Mouse (Mus musculus): Measurements from ENCODE around the gene Selenon. TPM values are rescaled to one million over a fixed set of nuclear protein-coding genes. Genes with fewer than 3 reads are reported as not detected.

Selenon gene
- polyA plus RNA-seq, 1 experiment: 3.6 TPM

DNA sequence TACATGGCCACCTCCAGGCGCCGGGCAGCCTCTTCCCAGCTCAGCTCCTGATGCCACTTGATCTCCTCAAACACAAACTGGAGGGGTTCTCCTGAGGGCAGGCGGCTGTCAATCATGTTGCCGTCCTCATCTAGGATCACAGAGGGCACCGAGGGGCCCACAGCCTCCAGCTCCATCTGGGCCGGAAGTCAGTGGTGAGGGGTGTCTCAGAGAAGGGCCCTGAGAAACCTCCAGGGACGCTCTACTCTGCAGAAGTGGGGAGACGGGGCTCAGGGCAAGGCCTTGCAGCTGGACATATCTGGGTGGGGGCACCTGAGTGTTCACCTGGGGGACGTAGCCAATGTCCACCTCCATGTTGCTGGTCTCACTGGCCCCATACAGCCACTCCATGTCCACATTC lies 9.2 kb downstream of the Selenon start:
- Histone ChIP-seq H3K4me3 (ENCODE audit: insufficient read depth, low read depth, low read length) (no peak overlapping the region), H3K4me1 (ENCODE audit: control insufficient read depth, insufficient read depth, insufficient read length, low read length) (peaks cover 4% of the 10 kb centered on the region), H3K27ac (replicated peaks; ENCODE audit: low read depth, low read length) (no peak overlapping the region)

DNA sequence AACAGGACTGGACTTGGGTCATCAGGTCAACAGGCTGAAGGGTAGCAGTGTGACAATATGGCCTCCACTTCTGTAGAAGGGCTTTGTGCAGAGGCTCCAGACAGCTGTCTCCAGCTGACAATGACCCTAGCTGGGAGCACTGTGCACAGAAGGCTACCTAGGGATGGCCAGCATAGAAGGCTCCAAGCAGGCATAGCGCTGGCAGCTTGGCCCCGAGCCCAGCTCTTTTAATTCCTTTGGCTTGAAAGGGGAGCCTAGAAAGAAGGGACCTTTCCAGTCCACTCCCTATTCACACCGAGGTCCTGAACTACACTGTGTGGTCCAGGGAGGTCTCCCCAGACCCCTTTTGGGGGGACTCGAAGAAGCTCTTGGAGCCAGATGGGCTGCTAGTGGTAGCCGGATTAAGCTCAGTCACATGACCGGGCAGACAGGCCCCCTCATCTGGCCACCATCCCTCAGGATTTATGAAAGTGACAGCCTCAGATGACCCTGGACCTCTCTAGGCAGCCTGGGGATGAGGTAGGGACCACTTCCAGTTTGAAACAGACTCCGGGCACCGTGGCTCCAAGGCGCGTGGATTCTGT lies 12.9 kb downstream of the Selenon start:
- H3K27ac ChIP-seq (replicated peaks; ENCODE audit: low read depth, low read length): no peak overlapping the region
- H3K4me3 ChIP-seq (ENCODE audit: insufficient read depth, low read depth, low read length): no peak overlapping the region
- peaks cover 3% of the 10 kb centered on the region; the same call in 1 of the 2 replicates for H3K4me1 ChIP-seq (ENCODE audit: control insufficient read depth, insufficient read depth, insufficient read length, low read length)

DNA sequence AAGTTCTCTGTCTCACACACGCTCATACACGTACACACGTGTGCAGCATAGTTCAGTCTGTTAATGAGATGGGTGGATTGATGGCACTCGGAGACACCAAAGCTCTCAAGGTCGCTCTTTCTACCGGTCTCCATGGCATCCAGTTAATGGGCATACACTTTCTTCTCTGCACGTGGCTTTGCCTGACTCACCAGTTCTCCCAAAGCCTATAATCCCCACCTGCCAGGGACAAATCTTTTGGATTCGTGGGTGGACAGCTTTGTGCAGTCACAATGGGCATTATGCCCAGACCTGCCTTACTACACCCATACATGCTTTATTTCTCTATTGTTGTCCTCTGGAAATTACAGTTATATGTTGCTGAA lies 16.2 kb downstream of the Selenon start:
- peaks cover 9% of the 10 kb centered on the region for H3K4me1 ChIP-seq (ENCODE audit: control insufficient read depth, insufficient read depth, insufficient read length, low read length)
- peak overlapping the region; percentile 25; the same call in 1 of the 2 replicates for H3K27ac ChIP-seq (replicated peaks; ENCODE audit: low read depth, low read length)
- peak overlapping the region; percentile 60 for H3K4me3 ChIP-seq (ENCODE audit: insufficient read depth, low read depth, low read length)

DNA sequence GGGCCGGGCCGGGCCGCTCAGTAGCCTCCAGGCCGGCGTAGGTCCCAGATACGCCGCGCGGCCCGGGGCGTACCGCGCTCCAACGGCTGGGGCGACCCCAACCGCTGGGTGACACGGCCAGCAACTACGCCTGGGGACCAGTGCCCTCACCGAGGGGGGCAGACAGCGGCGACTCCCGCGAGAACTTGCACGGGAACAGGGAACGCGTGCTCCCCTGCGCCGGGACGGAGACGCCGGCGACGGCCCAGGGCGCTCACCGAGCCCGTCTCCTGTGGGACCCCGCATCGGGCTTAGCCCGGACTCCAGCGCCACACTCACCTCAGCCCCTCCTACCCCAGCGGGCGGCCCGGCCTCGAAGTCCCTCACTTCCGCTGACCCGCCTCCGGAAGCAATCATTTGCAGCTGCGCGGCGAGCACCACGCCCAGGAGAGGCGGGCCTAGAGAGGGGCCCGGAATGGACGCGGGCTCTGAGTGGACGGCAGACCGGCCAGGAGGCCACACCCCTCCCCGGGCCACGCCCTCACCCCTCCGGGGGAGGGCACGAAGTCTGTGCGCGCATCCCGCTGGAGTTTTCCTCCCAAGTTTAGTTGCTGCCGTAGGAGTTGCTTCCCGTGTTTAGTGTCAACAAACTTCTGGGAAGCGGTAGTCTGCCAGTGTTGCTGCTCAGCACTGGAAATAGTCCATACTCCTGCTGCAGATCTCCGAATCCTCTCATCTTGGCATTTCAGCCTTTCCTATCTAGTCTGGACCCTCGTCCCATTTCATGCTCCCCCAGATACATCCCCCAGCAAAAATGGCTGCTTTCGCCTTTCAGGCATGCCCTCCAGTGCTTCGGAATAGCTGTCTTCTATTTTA lies 16.8 kb downstream of the Selenon start, which contains the start of gene Mtfr1l:
Mtfr1l (minus strand) TSS at position 456 of the 855 bp plus-strand sequence.
- H3K27ac ChIP-seq (replicated peaks; ENCODE audit: low read depth, low read length): peak within 1 kb of the TSS; percentile 43

DNA sequence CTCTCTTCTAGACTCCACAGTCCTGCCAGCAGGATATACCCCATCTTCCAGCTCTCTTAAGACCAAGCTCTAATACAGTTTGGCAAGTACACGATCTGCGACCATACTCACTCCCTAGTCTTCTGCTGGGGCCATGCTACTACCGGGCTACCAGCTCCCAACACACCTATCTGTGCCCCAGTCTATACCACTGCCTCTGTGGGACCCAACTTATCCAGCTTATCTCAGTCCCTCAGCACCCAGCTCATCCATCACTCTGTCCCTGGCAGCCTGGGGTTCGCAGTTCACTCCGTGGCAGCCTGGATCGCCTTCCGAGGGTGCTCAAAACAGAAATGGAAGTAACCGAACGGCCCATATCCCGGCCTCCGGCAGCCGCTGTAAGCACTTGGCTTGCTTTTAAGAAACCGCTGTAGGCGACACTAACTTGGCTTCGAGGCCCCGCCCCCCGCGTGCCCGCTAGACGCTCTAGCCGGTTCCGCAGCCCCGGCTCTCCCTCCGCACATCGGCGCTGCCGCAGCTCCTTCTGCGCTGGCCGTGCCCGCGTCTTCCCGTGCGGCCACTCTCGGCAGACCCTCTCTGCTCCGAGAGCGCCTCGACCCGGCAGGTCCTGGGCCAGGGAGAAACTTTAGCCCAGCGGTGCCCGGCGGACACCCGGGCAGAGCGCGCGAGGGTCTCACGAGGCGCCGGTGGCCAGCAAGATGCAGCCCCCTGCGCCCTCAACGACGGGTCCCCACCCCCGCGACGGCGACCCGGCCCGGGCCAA lies 17.7 kb downstream of the Selenon start:
- peaks cover 9% of the 10 kb centered on the region for H3K4me1 ChIP-seq (ENCODE audit: control insufficient read depth, insufficient read depth, insufficient read length, low read length)
- H3K4me3 ChIP-seq (ENCODE audit: insufficient read depth, low read depth, low read length): peak overlapping the region; percentile 87
- H3K27ac ChIP-seq (replicated peaks; ENCODE audit: low read depth, low read length): peak overlapping the region; percentile 43

More for the DNA sequence above, 16.8 kb downstream of the Selenon start, which contains the start of gene Mtfr1l:
- Histone ChIP-seq H3K4me1 (ENCODE audit: control insufficient read depth, insufficient read depth, insufficient read length, low read length) (peaks cover 9% of the 10 kb centered on the region), H3K4me3 (ENCODE audit: insufficient read depth, low read depth, low read length) (peak within 1 kb of the TSS; percentile 87)

DNA sequence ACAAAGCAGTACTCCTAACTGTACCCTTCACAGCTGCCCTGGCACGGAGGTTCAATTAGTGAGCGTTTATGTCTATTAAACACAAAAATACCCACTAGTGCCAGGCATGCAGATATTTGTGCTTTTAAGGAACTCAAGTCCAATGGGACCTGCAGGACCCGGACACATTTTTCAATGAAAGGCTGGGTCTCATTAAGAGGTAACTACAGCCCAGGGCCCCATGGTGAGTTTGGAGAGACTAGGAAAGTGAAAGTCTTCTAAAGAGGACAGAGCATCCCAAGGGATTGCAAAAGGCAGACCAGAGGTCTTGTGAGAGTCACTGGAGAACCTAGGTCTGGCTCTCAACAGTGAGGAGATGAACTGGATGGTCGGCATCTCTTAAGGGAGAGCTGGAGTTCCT lies 18.5 kb downstream of the Selenon start:
- Histone ChIP-seq H3K27ac (replicated peaks; ENCODE audit: low read depth, low read length) (no peak overlapping the region), H3K4me1 (ENCODE audit: control insufficient read depth, insufficient read depth, insufficient read length, low read length) (peaks cover 9% of the 10 kb centered on the region), H3K4me3 (ENCODE audit: insufficient read depth, low read depth, low read length) (peak overlapping the region; percentile 87; the same call in 1 of the 2 replicates)

DNA sequence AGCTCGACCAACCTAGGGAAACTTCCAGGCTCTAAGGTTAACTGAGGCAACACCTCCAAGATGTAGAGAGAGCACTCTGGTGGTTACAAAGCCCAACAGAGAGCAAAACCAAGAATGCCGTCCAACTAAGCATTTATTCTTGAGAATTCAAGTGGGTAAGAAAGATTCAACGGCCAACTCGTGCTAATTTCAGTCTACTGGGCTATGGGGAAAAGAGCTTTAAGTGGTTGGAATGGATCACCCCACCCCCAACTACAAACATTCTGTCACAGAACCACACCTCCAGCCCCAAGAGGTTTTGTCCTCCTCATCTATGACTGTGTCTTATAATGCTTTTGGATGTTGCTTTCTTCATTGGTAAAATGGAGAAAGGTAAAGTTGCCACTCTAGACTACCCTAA lies 19.0 kb downstream of the Selenon start:
- H3K4me1 ChIP-seq (ENCODE audit: control insufficient read depth, insufficient read depth, insufficient read length, low read length): peaks cover 9% of the 10 kb centered on the region
- no peak overlapping the region for H3K4me3 ChIP-seq (ENCODE audit: insufficient read depth, low read depth, low read length)
- no peak overlapping the region for H3K27ac ChIP-seq (replicated peaks; ENCODE audit: low read depth, low read length)

DNA sequence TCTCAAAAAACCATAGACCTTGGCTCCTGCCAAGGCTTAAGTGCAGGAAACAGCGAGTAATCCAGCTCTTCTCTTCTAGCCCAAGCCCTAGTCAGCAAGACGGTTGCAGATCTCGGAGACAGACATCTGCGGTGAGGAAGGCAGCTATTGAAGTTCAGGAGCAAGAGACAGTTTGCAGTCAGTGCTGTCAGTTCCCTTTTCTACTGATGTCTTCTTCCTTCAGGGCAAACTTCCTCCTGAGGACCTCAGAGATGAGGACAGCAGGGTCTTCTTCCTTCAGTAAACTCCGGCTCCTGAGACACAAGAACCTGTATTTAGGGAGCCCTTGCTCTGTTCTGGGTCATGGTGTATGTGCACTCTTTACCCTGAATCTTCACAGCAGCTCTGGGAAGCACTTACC lies 25.7 kb downstream of the Selenon start:
- H3K27ac ChIP-seq (replicated peaks; ENCODE audit: low read depth, low read length): no peak overlapping the region
- no peaks in the 10 kb centered on the region for H3K4me1 ChIP-seq (ENCODE audit: control insufficient read depth, insufficient read depth, insufficient read length, low read length)
- no peak overlapping the region for H3K4me3 ChIP-seq (ENCODE audit: insufficient read depth, low read depth, low read length)

DNA sequence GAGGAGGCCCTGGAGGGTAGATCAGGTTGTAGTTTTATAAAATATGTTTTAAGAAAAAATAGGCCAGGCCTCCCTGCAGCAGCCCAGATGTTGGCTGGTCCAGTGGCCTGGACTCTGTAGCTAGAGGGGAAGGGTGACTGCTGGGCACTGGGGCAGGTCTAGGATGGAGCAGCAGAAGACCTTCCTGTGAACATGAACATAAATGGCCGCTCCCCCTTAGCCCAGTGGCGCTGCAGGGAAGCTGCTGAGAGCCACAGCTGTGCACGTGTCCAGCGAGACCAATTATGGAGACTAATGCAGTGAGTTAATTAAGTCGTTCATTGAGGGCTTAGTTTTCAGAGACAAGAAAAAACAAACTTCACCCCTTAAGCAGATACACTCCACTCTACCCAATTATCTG lies 26.2 kb downstream of the Selenon start:
- H3K4me1 ChIP-seq (ENCODE audit: control insufficient read depth, insufficient read depth, insufficient read length, low read length): no peaks in the 10 kb centered on the region
- H3K4me3 ChIP-seq (ENCODE audit: insufficient read depth, low read depth, low read length): no peak overlapping the region
- no peak overlapping the region for H3K27ac ChIP-seq (replicated peaks; ENCODE audit: low read depth, low read length)

DNA sequence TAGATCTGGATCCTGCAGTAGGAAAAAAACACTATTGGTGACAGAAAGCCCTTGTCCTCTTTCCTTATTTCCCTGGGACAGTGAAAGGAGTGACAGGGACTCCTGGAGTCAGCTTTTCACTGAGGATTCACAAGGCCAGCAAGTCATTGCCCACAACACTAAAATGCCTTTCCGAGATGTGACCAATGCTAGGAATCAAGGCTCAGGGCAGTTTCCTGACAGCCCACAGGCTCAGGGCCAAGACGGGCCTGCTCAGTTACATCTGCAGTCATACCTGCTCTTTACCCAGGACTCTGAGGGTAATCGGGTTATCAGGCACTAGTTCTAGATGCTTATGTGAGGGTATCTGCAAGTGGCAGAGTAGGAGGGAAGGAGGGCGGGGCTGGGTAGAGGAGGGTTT lies 28.5 kb downstream of the Selenon start:
- no peak overlapping the region for H3K27ac ChIP-seq (replicated peaks; ENCODE audit: low read depth, low read length)
- H3K4me1 ChIP-seq (ENCODE audit: control insufficient read depth, insufficient read depth, insufficient read length, low read length): no peaks in the 10 kb centered on the region
- no peak overlapping the region for H3K4me3 ChIP-seq (ENCODE audit: insufficient read depth, low read depth, low read length)

DNA sequence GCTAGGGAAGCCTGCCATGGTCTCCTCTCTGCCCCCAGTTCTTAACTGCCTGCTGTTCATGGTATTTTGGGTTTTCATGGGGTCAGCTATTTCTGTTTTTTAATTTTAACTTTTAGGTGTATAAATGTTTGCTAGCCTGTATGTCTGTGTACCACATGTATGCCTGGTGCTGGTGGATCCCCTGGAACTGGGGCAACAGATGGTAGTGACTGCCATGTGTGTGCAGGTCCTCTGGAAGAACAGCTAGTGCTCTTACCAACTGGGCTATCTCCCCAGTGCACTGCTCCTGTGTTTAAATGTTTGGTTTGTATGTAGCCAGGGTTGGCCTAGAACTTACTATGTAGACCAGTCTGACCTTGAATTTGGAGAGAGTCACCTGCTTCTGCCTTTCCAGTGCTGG lies 32.7 kb downstream of the Selenon start:
- H3K27ac ChIP-seq (replicated peaks; ENCODE audit: low read depth, low read length): no peak overlapping the region
- H3K4me3 ChIP-seq (ENCODE audit: insufficient read depth, low read depth, low read length): no peak overlapping the region
- peaks cover 4% of the 10 kb centered on the region; the same call in 1 of the 2 replicates for H3K4me1 ChIP-seq (ENCODE audit: control insufficient read depth, insufficient read depth, insufficient read length, low read length)

DNA sequence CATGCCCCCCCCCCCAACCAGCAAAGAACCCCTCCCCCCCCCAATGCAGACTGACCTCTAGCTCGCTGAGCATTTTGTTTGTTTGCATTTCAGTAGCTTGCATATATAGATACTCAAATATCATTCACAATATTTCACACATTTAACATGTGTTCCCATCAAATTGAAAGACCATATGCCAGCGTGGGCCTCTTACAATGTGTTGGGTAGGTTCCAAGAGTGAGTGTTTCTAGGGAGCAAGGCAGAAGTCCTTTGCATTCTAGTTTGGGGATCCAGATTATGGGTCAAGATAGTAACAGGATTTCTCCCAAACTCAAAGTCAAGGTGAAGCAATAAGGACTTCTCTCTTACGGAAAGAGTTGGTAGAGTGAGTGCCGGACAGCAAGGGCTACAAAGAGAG lies 33.4 kb downstream of the Selenon start:
- no peak overlapping the region for H3K4me3 ChIP-seq (ENCODE audit: insufficient read depth, low read depth, low read length)
- H3K4me1 ChIP-seq (ENCODE audit: control insufficient read depth, insufficient read depth, insufficient read length, low read length): peaks cover 4% of the 10 kb centered on the region; the same call in 1 of the 2 replicates
- H3K27ac ChIP-seq (replicated peaks; ENCODE audit: low read depth, low read length): no peak overlapping the region

DNA sequence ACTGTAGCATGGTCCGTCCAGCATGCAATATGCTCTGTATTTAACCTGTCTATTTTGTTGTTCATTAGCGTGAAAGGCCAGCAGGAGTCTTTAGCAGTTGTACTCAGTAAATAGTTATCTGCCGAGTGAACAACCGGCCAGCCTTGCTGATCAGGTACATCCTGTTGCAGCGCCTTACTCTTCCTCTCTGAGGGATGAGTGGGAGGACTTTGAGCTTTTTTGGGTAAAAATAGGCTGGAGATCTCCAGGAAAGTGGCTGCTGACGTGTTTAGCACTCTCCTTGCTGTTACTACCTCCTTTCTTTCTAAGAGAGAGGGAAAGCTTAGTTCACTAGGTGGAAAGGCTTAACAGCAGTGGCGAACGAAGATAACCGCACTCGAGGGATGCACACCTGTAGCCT lies 34.2 kb downstream of the Selenon start:
- Histone ChIP-seq H3K4me1 (ENCODE audit: control insufficient read depth, insufficient read depth, insufficient read length, low read length) (peaks cover 5% of the 10 kb centered on the region), H3K27ac (replicated peaks; ENCODE audit: low read depth, low read length) (no peak overlapping the region)

DNA sequence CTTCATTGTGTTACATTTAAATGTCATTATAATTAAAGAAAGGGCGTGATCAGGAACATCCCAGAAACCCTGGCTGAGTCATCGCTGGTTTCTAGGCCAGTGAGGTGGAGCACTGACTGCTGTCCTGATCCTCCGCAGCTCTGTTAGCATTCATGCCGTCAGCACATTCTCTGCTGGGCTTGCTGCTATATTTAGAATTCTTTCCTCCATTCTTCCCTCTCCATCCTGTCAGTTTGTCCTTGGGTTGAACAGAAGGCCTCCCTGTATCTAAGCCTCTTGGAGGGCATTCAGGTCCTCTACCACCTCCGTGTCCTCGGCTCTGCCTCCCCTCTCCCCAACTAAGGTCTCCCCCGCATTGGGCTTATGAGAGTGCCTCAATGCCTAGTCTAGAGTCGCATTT lies 35.0 kb downstream of the Selenon start:
- Histone ChIP-seq H3K4me3 (ENCODE audit: insufficient read depth, low read depth, low read length) (no peak overlapping the region), H3K4me1 (ENCODE audit: control insufficient read depth, insufficient read depth, insufficient read length, low read length) (peaks cover 6% of the 10 kb centered on the region), H3K27ac (replicated peaks; ENCODE audit: low read depth, low read length) (peak overlapping the region; percentile 50)

More for the DNA sequence above, 34.2 kb downstream of the Selenon start:
- no peak overlapping the region for H3K4me3 ChIP-seq (ENCODE audit: insufficient read depth, low read depth, low read length)

DNA sequence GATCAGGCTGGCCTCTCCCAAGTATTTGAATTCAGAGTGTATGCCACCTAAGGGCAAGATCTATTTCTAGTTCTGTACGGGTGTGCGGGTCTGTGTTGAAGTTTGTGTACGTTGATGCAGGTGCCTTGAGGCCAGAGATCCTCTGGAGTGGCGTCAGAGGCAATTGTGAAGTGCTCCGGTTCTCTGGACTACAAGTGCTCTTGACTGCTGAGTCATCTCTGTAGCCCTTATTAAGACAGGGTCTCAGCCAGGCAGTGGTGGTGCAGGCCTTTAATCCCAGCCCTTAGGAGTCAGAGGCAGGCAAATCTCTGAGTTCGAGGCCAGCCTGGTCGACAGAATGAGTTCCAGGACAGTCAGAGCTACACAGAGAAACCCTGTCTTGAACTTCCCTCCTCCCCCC lies 36.4 kb downstream of the Selenon start:
- no peak overlapping the region for H3K4me3 ChIP-seq (ENCODE audit: insufficient read depth, low read depth, low read length)
- H3K27ac ChIP-seq (replicated peaks; ENCODE audit: low read depth, low read length): no peak overlapping the region
- H3K4me1 ChIP-seq (ENCODE audit: control insufficient read depth, insufficient read depth, insufficient read length, low read length): peaks cover 6% of the 10 kb centered on the region

Data from brown adipose tissue, adult 24 weeks (tissue).